Mouse (Mus musculus) thymus, adult 2 months (tissue): ENCODE data around the gene Rab24. TPM values are rescaled to one million over a fixed set of nuclear protein-coding genes. Genes with fewer than 3 reads are reported as not detected.
A peak's percentile ranks its signal among the peaks of the same experiment; 100 is the strongest.

Source experiments
- DNase-seq: peaks from one replicate; pipeline ENCODE4 v3.0.0; 2021
- H3K27ac ChIP-seq: fragments of 200-500 bp; 2 replicates; pipeline ENCODE4 v1.5.1; 2012; ENCODE audit warnings: low read length, control low read depth; ENCODE audit not compliant: control insufficient read depth, insufficient read depth
- H3K27me3 ChIP-seq: fragments of 200-500 bp; 2 replicates; pipeline ENCODE4 v1.6.1; 2012; ENCODE audit warnings: mild to moderate bottlenecking, low read length, moderate library complexity, mixed read lengths; ENCODE audit not compliant: control insufficient read depth, insufficient read depth
- H3K36me3 ChIP-seq: fragments of 200-500 bp; 2 replicates; pipeline ENCODE4 v1.6.1; 2012; ENCODE audit warnings: mild to moderate bottlenecking, low read length, moderate library complexity; ENCODE audit not compliant: control insufficient read depth, insufficient read depth
- H3K4me1 ChIP-seq: fragments of 200-500 bp; replicated peaks from 2 replicates; pipeline ENCODE4 v1.6.1; 2012; ENCODE audit warnings: low read length; ENCODE audit not compliant: control insufficient read depth, insufficient read depth
- H3K4me3 ChIP-seq: fragments of 200-500 bp; 2 replicates; pipeline ENCODE4 v1.5.1; 2012; ENCODE audit warnings: mild to moderate bottlenecking, low read length, control low read depth, moderate library complexity; ENCODE audit not compliant: control insufficient read depth, insufficient read depth
- CTCF ChIP-seq: fragments of 200-500 bp; IDR thresholded peaks from 2 replicates; pipeline ENCODE4 v1.5.1; 2012; ENCODE audit warnings: mild to moderate bottlenecking, control low read depth, low read length, moderate library complexity, borderline replicate concordance; ENCODE audit not compliant: control insufficient read depth, poor library complexity, insufficient read depth; ENCODE audit errors: extremely low read depth
- POLR2A ChIP-seq: fragments of 200-500 bp; IDR thresholded peaks from 2 replicates; pipeline ENCODE4 v1.6.1; 2012; ENCODE audit warnings: mild to moderate bottlenecking, low read length, control low read depth, moderate library complexity; ENCODE audit not compliant: control insufficient read depth, poor library complexity, insufficient read depth; ENCODE audit errors: extremely low read depth
- WGBS: fragments of 180-500 bp; shearing (Covaris S2); methylation state at CpG from one replicate; pipeline ENCODE4 v1.1.7; 2018; 5-methylcytosine and 5-hydroxymethylcytosine counted together
- polyA plus RNA-seq: library from polyadenylated mRNA; depleted of rRNA; stranded (reverse); fragments of >200 nt; gene quantifications from 2 replicates; pipeline ENCODE4 v1.2.3, GENCODE M21; 2012

The Rab24 gene
- polyA plus RNA-seq, 1 experiment, result 119 TPM

GRCm38 (mm10) chr13:55329683-55330566 is 8.2 kb upstream of the Rab24 start, which contains the start of gene Mxd3:
TSS of gene Mxd3 (minus strand) at chr13:55329823.
- 0 out of 2 replicates have a peak, but pooled peaks have one; percentile 19 for TF ChIP-seq POLR2A
- TF ChIP-seq CTCF, result no peak
- Histone ChIP-seq H3K36me3 (peaks cover 9% of the 10 kb centered on the region), H3K27ac (no peak within 1 kb of the TSS), H3K4me3 (peak within 1 kb of the TSS; percentile 62), H3K4me1 (peaks cover 30% of the 10 kb centered on the region), H3K27me3 (no peaks in the 10 kb centered on the region)
- under 1% methylated on average over 82 of the region's 82 CpGs for WGBS
- DNase-seq, result peak; percentile 87

GRCm38 (mm10) chr13:55329109-55329682 is 7.5 kb upstream of the Rab24 start:
- peak; percentile 43 for DNase-seq
- no peak overlapping the region for H3K27ac ChIP-seq
- WGBS, result 3% methylated on average over 29 of the region's 29 CpGs
- TF ChIP-seq CTCF, result no peak
- no peak for TF ChIP-seq POLR2A
- no peaks in the 10 kb centered on the region for H3K27me3 ChIP-seq
- H3K36me3 ChIP-seq, result peaks cover 13% of the 10 kb centered on the region
- peak overlapping the region; percentile 57 for H3K4me3 ChIP-seq
- H3K4me1 ChIP-seq, result peaks cover 30% of the 10 kb centered on the region

- 83% methylated on average over 4 of the region's 4 CpGs for WGBS
- TF ChIP-seq POLR2A (no peak), CTCF (no peak)
- H3K4me3 ChIP-seq, result peak overlapping the region; percentile 57
Measured at GRCm38 (mm10) chr13:55328641-55329040, 6.9 kb upstream of the Rab24 start.

GRCm38 (mm10) chr13:55328171-55328570 is 6.4 kb upstream of the Rab24 start:
- Histone ChIP-seq H3K27me3 (no peaks in the 10 kb centered on the region), H3K4me3 (peak overlapping the region; percentile 57), H3K36me3 (peaks cover 23% of the 10 kb centered on the region), H3K27ac (no peak overlapping the region), H3K4me1 (peaks cover 33% of the 10 kb centered on the region)
- WGBS, result 93% methylated on average over 6 of the region's 6 CpGs
- TF ChIP-seq POLR2A, result no peak
- no peak for TF ChIP-seq CTCF
- no peak for DNase-seq

More at GRCm38 (mm10) chr13:55328641-55329040, 6.9 kb upstream of the Rab24 start:
- H3K4me1 ChIP-seq, result peaks cover 30% of the 10 kb centered on the region
- peaks cover 19% of the 10 kb centered on the region for H3K36me3 ChIP-seq
- DNase-seq, result no peak
- no peak overlapping the region for H3K27ac ChIP-seq
- no peaks in the 10 kb centered on the region for H3K27me3 ChIP-seq

GRCm38 (mm10) chr13:55327633-55328032 is 5.9 kb upstream of the Rab24 start:
- H3K4me1 ChIP-seq, result peaks cover 38% of the 10 kb centered on the region
- 7% methylated on average over 8 of the region's 8 CpGs for WGBS
- DNase-seq, result peak; percentile 90
- peak; percentile 91; the same call in 1 of the 2 replicates for TF ChIP-seq CTCF
- TF ChIP-seq POLR2A, result no peak
- no peaks in the 10 kb centered on the region for H3K27me3 ChIP-seq
- no peak overlapping the region for H3K27ac ChIP-seq
- H3K36me3 ChIP-seq, result peaks cover 24% of the 10 kb centered on the region
- H3K4me3 ChIP-seq, result no peak overlapping the region; the same call in 1 of the 2 replicates

GRCm38 (mm10) chr13:55327169-55327568 is 5.4 kb upstream of the Rab24 start:
- Histone ChIP-seq H3K4me3 (no peak overlapping the region), H3K36me3 (peaks cover 24% of the 10 kb centered on the region), H3K27me3 (no peaks in the 10 kb centered on the region), H3K4me1 (peaks cover 40% of the 10 kb centered on the region), H3K27ac (no peak overlapping the region)
- no peak for TF ChIP-seq CTCF
- no peak for TF ChIP-seq POLR2A
- WGBS, result 90% methylated on average over 4 of the region's 4 CpGs
- DNase-seq, result no peak
